Mouse (Mus musculus) spleen, adult 2 months (tissue): ENCODE results near the gene Ntn1.

Source experiments
- CTCF ChIP-seq: fragments of 200-500 bp; IDR thresholded peaks from 2 replicates; pipeline ENCODE4 v1.5.1; 2011; ENCODE audit warnings: mild to moderate bottlenecking, inconsistent platforms; ENCODE audit not compliant: insufficient read depth, insufficient read length, insufficient replicate concordance; ENCODE audit errors: extremely low read depth
- POLR2A ChIP-seq: fragments of 200-500 bp; IDR thresholded peaks from 2 replicates; pipeline ENCODE4 v1.6.1; 2011; ENCODE audit warnings: low read depth, low read length, inconsistent platforms

- TF ChIP-seq CTCF (no peak), POLR2A (no peak)
Measured at GRCm38 (mm10) chr11:68347508-68347907, 53.1 kb downstream of the Ntn1 start.
